Mouse (Mus musculus) neural tube, embryonic 11.5 days (tissue): ENCODE data around the gene Phlpp2. TPM values are rescaled to one million over a fixed set of nuclear protein-coding genes. Genes with fewer than 3 reads are reported as not detected.

ENCODE experiments used
- ATAC-seq: fragments of 200-750 bp; cut with Nextera tagmentation; 2 replicates; pipeline ENCODE4 v1.8.0; 2017; ENCODE audit warnings: moderate number of reproducible peaks, mild to moderate bottlenecking, moderate TSS enrichment, moderate library complexity; ENCODE audit not compliant: insufficient read depth, low FRiP score, low TSS enrichment
- DNase-seq: peaks from one replicate; pipeline ENCODE4 v3.0.0-alpha.2; 2015; ENCODE audit warnings: low spot score
- H3K27ac ChIP-seq: fragments of 300-500 bp; sonication (generic); 2 replicates; pipeline ENCODE4 v1.5.1; 2014; ENCODE audit warnings: low read depth, mild to moderate bottlenecking, low read length
- H3K27me3 ChIP-seq: fragments of 300-500 bp; sonication (generic); 2 replicates; pipeline ENCODE4 v1.6.1; 2014; ENCODE audit warnings: mild to moderate bottlenecking, low read length, mixed read lengths; ENCODE audit not compliant: control insufficient read depth, insufficient read depth
- H3K36me3 ChIP-seq: fragments of 300-500 bp; sonication (generic); 2 replicates; pipeline ENCODE4 v1.6.1; 2014; ENCODE audit warnings: mild to moderate bottlenecking, low read length, moderate library complexity, mixed read lengths; ENCODE audit not compliant: control insufficient read depth, insufficient read depth
- H3K4me1 ChIP-seq: fragments of 300-500 bp; sonication (generic); 2 replicates; pipeline ENCODE4 v1.6.1; 2014; ENCODE audit warnings: low read length, mixed read lengths; ENCODE audit not compliant: control insufficient read depth, insufficient read depth
- H3K4me2 ChIP-seq: fragments of 300-500 bp; sonication (generic); 2 replicates; pipeline ENCODE4 v1.6.1; 2014; ENCODE audit warnings: low read depth, mild to moderate bottlenecking, moderate library complexity
- H3K4me3 ChIP-seq: fragments of 300-500 bp; sonication (generic); 2 replicates; pipeline ENCODE4 v1.5.1; 2014; ENCODE audit warnings: low read depth, low read length
- H3K9ac ChIP-seq: fragments of 300-500 bp; sonication (generic); 2 replicates; pipeline ENCODE4 v1.6.1; 2014; ENCODE audit warnings: mild to moderate bottlenecking, low read length
- H3K9me3 ChIP-seq: fragments of 300-500 bp; sonication (generic); 2 replicates; pipeline ENCODE4 v1.6.1; 2016; ENCODE audit warnings: low read length; ENCODE audit not compliant: control insufficient read depth
- WGBS: fragments of 180-500 bp; shearing (Covaris S2); extraction: QIAGEN DNeasy Blood & Tissue Kit; methylation state at CpG from one replicate; pipeline ENCODE4 v1.1.7; 2014; 5-methylcytosine and 5-hydroxymethylcytosine counted together
- polyA plus RNA-seq: library from polyadenylated mRNA; unstranded; fragments of >200 nt; fragmentation: Nextera tagmentation; extraction: Ambion mirVana; gene quantifications from 2 replicates; pipeline ENCODE4 v1.2.1, GENCODE M21; 2014

Phlpp2 gene
- polyA plus RNA-seq, 1 experiment from 2014 or later: 2.5 TPM

DNA sequence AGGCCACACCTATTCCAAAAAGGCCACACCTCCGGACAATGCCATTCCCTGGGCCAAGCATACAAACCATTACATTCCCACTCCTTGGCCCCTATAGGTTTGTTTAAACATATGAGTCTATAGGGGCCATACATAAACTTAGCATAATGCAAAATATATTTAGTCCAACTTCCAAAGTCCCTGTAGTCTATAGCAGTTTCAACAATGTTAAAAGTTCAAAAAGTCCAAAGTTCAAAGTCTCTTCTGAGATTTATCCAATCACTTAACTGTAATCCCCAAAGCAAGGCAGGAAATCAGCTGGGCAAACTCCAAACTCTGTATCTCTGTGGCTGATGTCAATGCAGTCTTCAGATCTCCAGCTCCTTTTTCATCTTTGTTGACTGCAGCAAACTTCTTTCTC, 20.9 kb downstream of the Phlpp2 start:
- no peak overlapping the region for H3K9ac ChIP-seq
- ATAC-seq (no peak), DNase-seq (no peak)
- H3K4me3 ChIP-seq: no peak overlapping the region
- no peaks in the 10 kb centered on the region for H3K9me3 ChIP-seq
- no peaks in the 10 kb centered on the region for H3K27me3 ChIP-seq
- WGBS: 93% methylated on average over 1 of the region's 1 CpGs
- H3K4me1 ChIP-seq: no peaks in the 10 kb centered on the region
- no peaks in the 10 kb centered on the region for H3K36me3 ChIP-seq
- H3K4me2 ChIP-seq: no peak overlapping the region
- no peak overlapping the region for H3K27ac ChIP-seq

DNA sequence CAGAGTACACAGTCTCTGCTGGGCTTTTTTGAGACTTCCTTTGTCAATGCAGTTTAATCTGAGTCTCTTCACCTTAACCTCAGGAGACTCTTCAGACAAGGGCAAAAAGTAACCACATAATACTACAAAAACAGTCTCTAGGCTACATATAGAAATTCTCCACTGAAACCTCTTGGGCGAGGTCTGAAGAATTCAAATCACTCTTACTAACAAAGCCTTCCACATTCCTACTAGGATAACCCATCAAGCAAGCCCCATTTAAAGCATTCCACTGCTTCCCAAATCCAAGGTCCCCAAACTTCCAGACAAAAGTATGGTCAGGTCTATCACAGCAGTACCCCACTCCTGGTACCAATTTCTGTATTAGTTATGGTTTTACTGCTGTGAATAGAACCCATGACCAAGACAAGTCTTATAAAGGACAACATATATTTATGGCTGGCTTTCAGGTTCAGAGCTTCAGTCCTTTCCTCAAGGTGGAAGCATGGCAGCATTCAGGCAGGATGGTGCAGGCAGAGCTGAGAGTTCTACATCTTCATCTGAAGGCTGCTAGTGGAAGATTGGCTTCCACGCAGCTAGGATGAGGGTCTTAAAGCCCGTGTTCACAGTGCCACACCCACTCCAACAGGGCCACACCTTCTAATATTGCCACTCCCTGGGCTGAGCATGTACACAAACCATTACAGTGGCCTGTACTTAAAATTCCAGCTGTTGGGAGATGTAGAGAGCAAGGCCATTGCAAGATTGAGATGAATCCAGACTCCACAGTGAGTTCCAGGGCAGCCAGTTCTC, 22.6 kb downstream of the Phlpp2 start:
- Histone ChIP-seq H3K9me3 (no peaks in the 10 kb centered on the region), H3K4me1 (no peaks in the 10 kb centered on the region), H3K27me3 (no peaks in the 10 kb centered on the region), H3K9ac (no peak overlapping the region), H3K4me3 (no peak overlapping the region), H3K27ac (no peak overlapping the region), H3K4me2 (no peak overlapping the region), H3K36me3 (no peaks in the 10 kb centered on the region)
- DNase-seq: no peak
- ATAC-seq: no peak
- WGBS: 94% methylated on average over 3 of the region's 3 CpGs

DNA sequence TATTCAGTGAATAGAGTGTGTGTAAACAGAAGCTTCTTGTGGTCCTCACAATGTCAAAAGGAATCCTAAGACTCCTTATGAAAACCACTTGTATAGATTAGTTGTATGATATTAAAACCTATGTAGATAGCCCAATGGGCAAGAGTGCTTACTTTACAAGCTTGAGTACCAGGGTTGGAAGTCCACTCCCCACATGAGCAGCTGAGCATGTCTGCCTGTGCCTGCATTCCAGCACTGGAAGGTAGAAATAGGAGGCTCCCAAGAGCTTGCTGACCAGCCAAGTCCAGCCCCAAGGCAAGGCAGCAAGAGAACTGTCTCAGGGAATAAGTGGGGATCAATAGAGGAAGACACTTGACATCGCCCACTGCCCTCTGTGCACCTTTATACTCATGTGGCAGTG, 26.3 kb downstream of the Phlpp2 start:
- no peak for DNase-seq
- no peak for ATAC-seq
- Histone ChIP-seq H3K27ac (no peak overlapping the region), H3K9ac (no peak overlapping the region), H3K9me3 (no peaks in the 10 kb centered on the region), H3K36me3 (no peaks in the 10 kb centered on the region), H3K4me2 (no peak overlapping the region), H3K4me3 (no peak overlapping the region), H3K27me3 (no peaks in the 10 kb centered on the region), H3K4me1 (no peaks in the 10 kb centered on the region)
- WGBS: 86% methylated on average over 1 of the region's 1 CpGs

DNA sequence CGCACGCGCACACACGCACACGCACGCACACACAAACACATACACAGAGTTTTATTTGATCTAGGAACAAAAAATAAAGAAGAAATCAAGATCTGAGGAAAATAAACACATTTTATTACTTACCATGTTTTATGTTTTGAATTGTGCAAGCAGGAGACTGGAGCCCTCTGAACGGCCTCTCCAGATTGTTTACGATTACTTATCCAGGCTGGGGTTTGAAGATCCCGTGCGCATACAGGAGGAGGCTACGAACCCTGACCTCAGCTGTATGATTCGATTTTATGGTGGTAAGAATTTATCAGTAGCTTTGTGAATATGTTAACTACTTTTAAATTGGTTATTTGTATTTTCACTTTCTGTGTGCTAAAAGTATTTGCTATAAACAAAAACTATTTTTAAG, 27.0 kb downstream of the Phlpp2 start:
- WGBS: 86% methylated on average over 12 of the region's 12 CpGs
- H3K9me3 ChIP-seq: no peaks in the 10 kb centered on the region
- no peak overlapping the region for H3K4me2 ChIP-seq
- no peaks in the 10 kb centered on the region for H3K4me1 ChIP-seq
- no peak for ATAC-seq
- no peak overlapping the region for H3K27ac ChIP-seq
- no peaks in the 10 kb centered on the region for H3K27me3 ChIP-seq
- no peak overlapping the region for H3K4me3 ChIP-seq
- no peaks in the 10 kb centered on the region for H3K36me3 ChIP-seq
- no peak overlapping the region for H3K9ac ChIP-seq
- no peak for DNase-seq

DNA sequence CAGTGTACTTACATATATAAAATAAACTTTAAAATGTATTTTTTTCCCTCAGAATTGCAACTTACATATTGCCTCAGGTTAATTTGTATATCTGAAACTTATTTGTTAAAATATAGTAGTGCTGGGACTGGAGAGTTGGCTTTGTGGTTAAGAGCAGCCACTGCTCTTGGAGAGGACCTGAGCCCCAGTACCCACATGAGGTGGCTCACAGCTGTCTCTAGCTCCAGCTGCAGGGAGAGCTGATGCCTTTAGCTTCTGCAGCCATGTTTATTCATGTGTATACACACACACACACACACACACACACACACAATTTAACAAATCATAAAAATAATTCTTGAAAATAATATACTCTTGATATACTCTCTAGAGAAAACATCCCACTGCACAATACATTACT, 34.0 kb downstream of the Phlpp2 start:
- no peak overlapping the region for H3K4me3 ChIP-seq
- no peaks in the 10 kb centered on the region for H3K27me3 ChIP-seq
- DNase-seq (no peak), ATAC-seq (no peak)
- no peaks in the 10 kb centered on the region for H3K4me1 ChIP-seq
- H3K27ac ChIP-seq: no peak overlapping the region
- no peak overlapping the region for H3K9ac ChIP-seq
- H3K4me2 ChIP-seq: no peak overlapping the region
- H3K9me3 ChIP-seq: no peaks in the 10 kb centered on the region
- peaks cover 2% of the 10 kb centered on the region; the same call in 1 of the 2 replicates for H3K36me3 ChIP-seq

DNA sequence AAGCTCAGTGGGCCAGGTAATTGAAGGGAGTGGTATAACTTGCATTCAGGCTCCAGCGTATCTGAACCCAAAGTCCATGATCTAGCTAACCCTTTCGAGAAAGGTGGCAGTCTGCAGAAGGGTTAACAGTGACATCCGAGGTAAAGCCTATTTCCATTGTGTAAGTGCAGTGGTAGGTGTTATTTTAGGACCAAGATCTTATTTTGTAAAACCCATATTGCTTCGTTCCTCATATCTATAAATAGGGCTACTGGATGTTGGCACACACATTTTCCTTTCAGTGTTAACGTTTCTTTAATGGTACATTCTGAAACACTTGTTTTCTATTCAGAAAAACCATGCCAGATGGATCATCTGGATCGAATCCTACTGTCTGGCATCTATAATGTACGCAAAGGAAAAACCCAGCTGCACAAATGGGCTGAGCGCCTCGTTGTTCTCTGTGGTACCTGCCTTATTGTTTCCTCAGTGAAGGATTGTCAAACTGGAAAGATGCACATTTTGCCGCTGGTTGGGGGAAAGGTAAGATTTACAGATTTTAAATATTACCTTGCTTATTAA, 35.6 kb downstream of the Phlpp2 start:
- no peak overlapping the region for H3K9ac ChIP-seq
- DNase-seq (no peak), ATAC-seq (no peak)
- no peaks in the 10 kb centered on the region for H3K9me3 ChIP-seq
- no peak overlapping the region for H3K4me2 ChIP-seq
- H3K27ac ChIP-seq: no peak overlapping the region
- H3K4me1 ChIP-seq: no peaks in the 10 kb centered on the region
- peaks cover 2% of the 10 kb centered on the region; the same call in 1 of the 2 replicates for H3K36me3 ChIP-seq
- WGBS: 90% methylated on average over 10 of the region's 10 CpGs
- no peaks in the 10 kb centered on the region for H3K27me3 ChIP-seq
- no peak overlapping the region for H3K4me3 ChIP-seq

DNA sequence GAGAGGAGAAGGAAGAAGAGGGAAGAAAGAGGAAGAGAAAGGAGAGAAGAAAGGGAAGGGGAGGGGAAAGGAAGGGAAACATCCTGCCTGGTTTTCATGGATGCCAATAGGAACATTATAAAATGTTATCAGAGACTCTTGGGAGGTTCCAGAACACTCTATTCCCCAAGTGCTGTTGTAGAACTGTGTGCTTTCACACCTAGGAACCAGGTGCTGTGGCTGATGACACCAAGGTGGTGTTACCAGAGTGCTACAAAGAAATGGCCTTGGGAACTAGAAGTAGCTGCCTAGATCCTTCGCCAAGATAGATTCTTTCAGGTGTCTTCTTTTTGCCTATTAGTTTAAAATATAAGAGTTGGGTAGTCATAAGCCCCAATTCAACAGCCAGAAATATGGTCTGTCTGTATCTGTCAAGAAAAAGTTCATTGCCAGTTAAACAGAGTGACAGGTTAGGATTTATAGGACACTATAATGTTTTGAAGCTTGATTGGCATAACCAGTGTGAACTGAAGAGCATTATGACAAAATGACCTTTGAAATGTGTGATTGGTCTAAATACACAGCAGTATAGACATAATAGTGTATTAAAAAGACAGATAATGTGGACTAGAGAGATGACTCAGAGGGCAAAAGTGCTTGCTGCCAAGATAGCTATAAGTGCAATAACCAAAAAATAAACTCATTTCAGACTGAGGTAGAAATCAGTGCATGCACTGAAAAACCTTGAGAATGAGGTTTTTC, 36.8 kb downstream of the Phlpp2 start:
- Histone ChIP-seq H3K4me1 (no peaks in the 10 kb centered on the region), H3K27me3 (no peaks in the 10 kb centered on the region), H3K4me2 (no peak overlapping the region), H3K36me3 (peaks cover 2% of the 10 kb centered on the region; the same call in 1 of the 2 replicates), H3K9me3 (no peaks in the 10 kb centered on the region), H3K4me3 (no peak overlapping the region), H3K27ac (no peak overlapping the region), H3K9ac (no peak overlapping the region)
- 89% methylated on average over 1 of the region's 1 CpGs for WGBS
- ATAC-seq: no peak
- no peak for DNase-seq

DNA sequence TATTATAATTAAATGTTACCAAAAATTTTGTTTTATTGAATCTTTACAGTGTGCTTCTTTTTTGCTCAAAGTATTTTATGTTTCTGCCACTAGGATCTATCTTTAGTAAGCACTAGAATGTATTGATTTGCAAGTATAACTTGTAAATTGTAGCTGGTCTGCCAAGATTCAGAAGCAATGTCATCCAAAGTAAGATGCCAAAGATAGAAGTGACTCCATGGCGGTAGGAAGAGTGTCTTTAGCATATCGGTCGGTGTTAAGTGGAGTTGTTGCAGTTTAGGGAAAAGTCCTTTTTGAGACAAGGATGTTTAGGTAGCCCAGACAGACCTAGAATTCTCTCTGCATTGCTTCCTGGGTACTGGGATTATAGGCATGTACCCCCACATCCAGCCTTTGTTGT, 38.6 kb downstream of the Phlpp2 start:
- Histone ChIP-seq H3K4me2 (no peak overlapping the region), H3K4me1 (no peaks in the 10 kb centered on the region), H3K4me3 (no peak overlapping the region), H3K9me3 (no peaks in the 10 kb centered on the region), H3K9ac (no peak overlapping the region), H3K27me3 (no peaks in the 10 kb centered on the region), H3K27ac (no peak overlapping the region), H3K36me3 (peaks cover 4% of the 10 kb centered on the region)
- 95% methylated on average over 3 of the region's 3 CpGs for WGBS
- DNase-seq: no peak
- ATAC-seq: no peak
